In the genomic region with DNA sequence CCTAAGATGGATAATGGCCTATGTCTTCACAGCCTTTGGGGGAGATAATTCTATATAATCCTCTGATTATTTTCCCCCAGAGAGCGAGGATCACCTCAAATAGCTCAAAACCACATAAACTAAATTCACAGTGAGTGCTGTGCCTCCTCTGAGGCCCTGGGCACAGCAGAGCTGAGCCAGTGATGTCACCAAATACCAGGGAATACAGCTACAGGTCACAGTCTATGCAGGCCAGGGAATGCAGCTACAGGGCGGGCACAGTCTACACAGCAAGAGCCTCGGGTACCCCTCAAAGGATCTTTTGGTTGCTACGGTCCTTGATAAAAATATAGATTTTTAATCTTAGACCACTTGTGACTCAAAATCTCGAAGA, we compare ENCODE assay signal across 16 mouse cellular contexts.
"Had no signal": no experiment of that assay in that cellular context is flagged by ENCODE, and none has a peak within 500 bp of the region (broad histone marks: within the 10 kb centered on the region; RNA-seq: fewer than 3 reads in every experiment).

No protein-coding gene starts in this region.

- H3K27me3 ChIP-seq: lung, embryonic 15.5 days; megakaryocyte, embryonic 14.5 days; midbrain, embryonic 13.5 days; midbrain, embryonic 15.5 days; neural tube, embryonic 12.5 days had no signal

- H3K27ac ChIP-seq: lung, embryonic 15.5 days; macrophage; midbrain, embryonic 13.5 days; midbrain, embryonic 15.5 days; neural tube, embryonic 12.5 days had no signal

- DNase-seq: liver, postnatal 0 days; lung, adult 2 months; lung, postnatal 14 days; lung, postnatal 36 days; right cerebral cortex, postnatal 14 days; thymus, adult 18-20 months; thymus, postnatal 14 days; thymus, postnatal 36 days had no signal

- H3K9ac ChIP-seq: liver, postnatal 0 days; lung, embryonic 15.5 days; midbrain, embryonic 13.5 days; midbrain, embryonic 15.5 days; neural tube, embryonic 12.5 days had no signal

- H3K4me2 ChIP-seq: lung, embryonic 15.5 days; midbrain, embryonic 11.5 days; midbrain, embryonic 13.5 days; midbrain, embryonic 15.5 days; neural tube, embryonic 12.5 days had no signal

- H3K9me3 ChIP-seq: lung, embryonic 15.5 days; midbrain, embryonic 13.5 days; midbrain, embryonic 15.5 days; neural tube, embryonic 12.5 days had no signal

- H3K36me3 ChIP-seq: lung, embryonic 15.5 days; midbrain, embryonic 13.5 days; midbrain, embryonic 15.5 days; neural tube, embryonic 12.5 days had no signal

- H3K4me3 ChIP-seq: lung, embryonic 15.5 days; megakaryocyte, embryonic 14.5 days; midbrain, embryonic 13.5 days; midbrain, embryonic 15.5 days; neural tube, embryonic 12.5 days had no signal

- H3K4me1 ChIP-seq: lung, embryonic 15.5 days; megakaryocyte, embryonic 14.5 days; midbrain, embryonic 13.5 days; midbrain, embryonic 15.5 days; neural tube, embryonic 12.5 days had no signal

- ATAC-seq: liver, postnatal 0 days; lung, postnatal 0 days; midbrain, embryonic 13.5 days; midbrain, embryonic 15.5 days had no signal
